Mouse (Mus musculus) CD4-positive naive resting alpha-beta T cell, adult 57 days (primary cell): ENCODE results near the gene Ifng. TPM values are rescaled to one million over a fixed set of nuclear protein-coding genes. Genes with fewer than 3 reads are reported as not detected.

Experiments used
- total RNA-seq: library from RNA; stranded (reverse); gene quantifications from one replicate; pipeline ENCODE4 v1.2.4, GENCODE M21; 2023

Gene Ifng
- total RNA-seq, result 5.8 TPM

DNA sequence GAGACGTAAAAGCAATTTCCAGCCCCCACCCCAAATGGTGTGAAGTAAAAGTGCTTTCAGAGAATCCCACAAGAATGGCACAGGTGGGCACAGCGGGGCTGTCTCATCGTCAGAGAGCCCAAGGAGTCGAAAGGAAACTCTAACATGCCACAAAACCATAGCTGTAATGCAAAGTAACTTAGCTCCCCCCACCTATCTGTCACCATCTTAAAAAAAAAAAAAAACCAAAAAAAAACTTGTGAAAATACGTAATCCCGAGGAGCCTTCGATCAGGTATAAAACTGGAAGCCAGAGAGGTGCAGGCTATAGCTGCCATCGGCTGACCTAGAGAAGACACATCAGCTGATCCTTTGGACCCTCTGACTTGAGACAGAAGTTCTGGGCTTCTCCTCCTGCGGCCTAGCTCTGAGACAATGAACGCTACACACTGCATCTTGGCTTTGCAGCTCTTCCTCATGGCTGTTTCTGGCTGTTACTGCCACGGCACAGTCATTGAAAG lies at the start of gene Ifng:
TSS of gene Ifng (plus strand) at position 305 of the 499 bp plus-strand sequence.

Other genes starting within 250 kb of the Ifng start
- not detected for gene Il22, start 236.1 kb upstream of the Ifng start, total RNA-seq
- 0.53 TPM for gene Gm32717, start 200.3 kb upstream of the Ifng start, total RNA-seq
- 0.53 TPM for gene Gm32802, start 182.4 kb upstream of the Ifng start, total RNA-seq
- not detected for gene Iltifb, start 146.0 kb upstream of the Ifng start, total RNA-seq
- gene Gm9040, start 114.1 kb upstream of the Ifng start, total RNA-seq, result not detected
- gene Gm9044, start 108.6 kb upstream of the Ifng start, total RNA-seq, result not detected
- not detected for gene Gm9045, start 103.2 kb upstream of the Ifng start, total RNA-seq
- not detected for gene Gm9046, start 97.8 kb upstream of the Ifng start, total RNA-seq
- not detected for gene Gm9048, start 92.4 kb upstream of the Ifng start, total RNA-seq
- not detected for gene Gm9049, start 86.9 kb upstream of the Ifng start, total RNA-seq